Mouse (Mus musculus) CH12.LX (cell line): ENCODE results near the gene Mtmr12. TPM values are rescaled to one million over a fixed set of nuclear protein-coding genes. Genes with fewer than 3 reads are reported as not detected.
A peak's percentile ranks its signal among the peaks of the same experiment; 100 is the strongest.

Source experiments
- DNase-seq: peaks from one replicate; pipeline ENCODE4 v3.0.0-alpha.2; 2013; ENCODE audit errors: extremely low read depth
- H3K27ac ChIP-seq: 2 replicates; pipeline ENCODE4 v1.5.1; 2012; ENCODE audit warnings: low read depth, mild to moderate bottlenecking, control low read depth, moderate library complexity; ENCODE audit not compliant: insufficient read depth
- H3K27me3 ChIP-seq: replicated peaks from 2 replicates; pipeline ENCODE3; 2012; ENCODE audit warnings: inconsistent platforms
- H3K36me3 ChIP-seq, 2 experiments: replicated peaks in 1 of 2; 2 replicates each; pipeline versions ENCODE3 to v1.6.1; 2012; ENCODE audit warnings: inconsistent platforms in 1 of 2, low read length in 1 of 2, mild to moderate bottlenecking in 1 of 2, mixed read lengths in 1 of 2, moderate library complexity in 1 of 2; ENCODE audit not compliant: control insufficient read depth in 1 of 2, insufficient read depth in 1 of 2
- H3K4me1 ChIP-seq, 2 experiments: 2 replicates each; pipeline ENCODE4 v1.6.1; 2012; ENCODE audit warnings: inconsistent platforms in 1 of 2, moderate library complexity in 1 of 2; ENCODE audit not compliant: insufficient read depth in 2 of 2, control insufficient read depth in 1 of 2
- H3K4me2 ChIP-seq: 2 replicates; pipeline ENCODE4 v1.6.1; 2012; ENCODE audit warnings: low read depth, mild to moderate bottlenecking, control low read depth; ENCODE audit not compliant: poor library complexity, insufficient read depth, severe bottlenecking
- H3K4me3 ChIP-seq, 3 experiments: fragments of 150-350 bp in 1 of 3; sonication (generic) in 1 of 3; replicated peaks in 1 of 3; 2 replicates each; pipeline versions ENCODE3 to v1.5.1; 2011 to 2012; ENCODE audit warnings: low read depth in 2 of 3, low read length in 2 of 3, mild to moderate bottlenecking in 2 of 3, moderate library complexity in 2 of 3, control low read depth in 1 of 3, improper control_type of control experiment in 1 of 3, inconsistent platforms in 1 of 3, mixed read lengths in 1 of 3; ENCODE audit not compliant: poor library complexity in 1 of 3
- H3K79me2 ChIP-seq: replicated peaks from 2 replicates; pipeline ENCODE4 v1.6.1; 2012; ENCODE audit warnings: mild to moderate bottlenecking, moderate library complexity; ENCODE audit not compliant: control insufficient read depth, poor library complexity, insufficient read depth, severe bottlenecking; ENCODE audit errors: extremely low read depth
- H3K9ac ChIP-seq: 2 replicates; pipeline ENCODE4 v1.6.1; 2012; ENCODE audit warnings: low read depth, mild to moderate bottlenecking, control low read depth, moderate library complexity; ENCODE audit not compliant: insufficient read depth
- H3K9me3 ChIP-seq: replicated peaks from 2 replicates; pipeline ENCODE3; 2012; ENCODE audit warnings: low read length, inconsistent platforms, mixed read lengths
- CHD1 ChIP-seq: IDR thresholded peaks from 2 replicates; pipeline ENCODE4 v1.6.1; 2012; ENCODE audit warnings: low read depth, low read length, improper control_type of control experiment, inconsistent platforms
- CHD2 ChIP-seq: IDR thresholded peaks from 2 replicates; pipeline ENCODE4 v1.6.1; 2011; ENCODE audit warnings: low read length, improper control_type of control experiment
- GABPA ChIP-seq: IDR thresholded peaks from 2 replicates; pipeline ENCODE4 v1.6.1; 2012; ENCODE audit warnings: low read depth, low read length, improper control_type of control experiment, inconsistent platforms; ENCODE audit not compliant: insufficient replicate concordance
- MAFK ChIP-seq: IDR thresholded peaks from 2 replicates; pipeline ENCODE4 v1.6.1; 2011; ENCODE audit warnings: low read length, improper control_type of control experiment; ENCODE audit not compliant: insufficient replicate concordance
- MAZ ChIP-seq: IDR thresholded peaks from 2 replicates; pipeline ENCODE4 v1.6.1; 2012; ENCODE audit warnings: low read depth, mild to moderate bottlenecking, inconsistent platforms, low read length, improper control_type of control experiment, moderate library complexity
- MEF2A ChIP-seq: IDR thresholded peaks from 2 replicates; pipeline ENCODE4 v1.6.1; 2014; ENCODE audit warnings: low read depth, mild to moderate bottlenecking, inconsistent platforms, low read length, improper control_type of control experiment, borderline replicate concordance
- MYC ChIP-seq: IDR thresholded peaks from 2 replicates; pipeline ENCODE4 v1.6.1; 2011; ENCODE audit warnings: low read depth, mild to moderate bottlenecking, improper control_type of control experiment, low read length
- NELFE ChIP-seq: IDR thresholded peaks from 2 replicates; pipeline ENCODE4 v1.6.1; 2011; ENCODE audit warnings: low read depth, low read length, improper control_type of control experiment
- NRF1 ChIP-seq: IDR thresholded peaks from 2 replicates; pipeline ENCODE4 v1.6.1; 2014; ENCODE audit warnings: low read depth, mild to moderate bottlenecking, inconsistent platforms, low read length, improper control_type of control experiment, moderate library complexity
- POLR2A ChIP-seq: IDR thresholded peaks from 2 replicates; pipeline ENCODE4 v1.6.1; 2011; ENCODE audit warnings: low read depth, mild to moderate bottlenecking, improper control_type of control experiment, low read length
- SMC3 ChIP-seq: IDR thresholded peaks from 2 replicates; pipeline ENCODE4 v1.6.1; 2011; ENCODE audit warnings: low read depth, low read length, improper control_type of control experiment
- TCF12 ChIP-seq: IDR thresholded peaks from 2 replicates; pipeline ENCODE4 v1.6.1; 2014; ENCODE audit warnings: low read depth, mild to moderate bottlenecking, inconsistent platforms, low read length, improper control_type of control experiment
- UBTF ChIP-seq: IDR thresholded peaks from 2 replicates; pipeline ENCODE4 v1.6.1; 2012; ENCODE audit warnings: low read depth, mild to moderate bottlenecking, inconsistent platforms, low read length, improper control_type of control experiment, moderate library complexity
- USF2 ChIP-seq: conservative IDR thresholded peaks from 2 replicates; pipeline ENCODE4 v1.6.1; 2011; ENCODE audit warnings: low read depth, low read length, improper control_type of control experiment
- ZKSCAN1 ChIP-seq: IDR thresholded peaks from 2 replicates; pipeline ENCODE4 v1.6.1; 2012; ENCODE audit warnings: low read depth, inconsistent platforms, low read length, improper control_type of control experiment, borderline replicate concordance
- ZMIZ1 ChIP-seq: IDR thresholded peaks from 2 replicates; pipeline ENCODE4 v1.6.1; 2012; ENCODE audit warnings: low read depth, mild to moderate bottlenecking, inconsistent platforms, low read length, improper control_type of control experiment
- dilution Hi-C: fragments of 300-500 bp; cut with MboI; formaldehyde crosslinking; loops from 2 replicates; pipeline ENCODE4 v1.14.3; 2020; ENCODE audit warnings: low sequenced_read_pairs; ENCODE audit not compliant: extremely low pct_unique_long_range_greater_than_20kb, extremely low pct_ligation_motif_present
- in situ Hi-C: fragments of 300-500 bp; cut with MboI; formaldehyde crosslinking; loops from 3 replicates; pipeline ENCODE4 v1.14.3; 2019; ENCODE audit warnings: low sequenced_read_pairs, low pct_ligation_motif_present, low pct_unique_long_range_greater_than_20kb, mixed read lengths
- polyA plus RNA-seq: library from polyadenylated mRNA; unstranded; fragments of >175 nt; gene quantifications from 2 replicates; pipeline ENCODE4 v1.2.1, GENCODE M21; 2012; ENCODE audit warnings: low read depth; ENCODE audit not compliant: insufficient read length
- total RNA-seq, 2 experiments: library from RNA; depleted of rRNA; stranded (reverse); fragments of 300-350 nt in 1 of 2; fragments of >200 nt in 1 of 2; gene quantifications; 2 replicates each; pipeline ENCODE4 v1.2.3; 2012 to 2014

Gene Mtmr12
- total and polyA plus RNA-seq, 3 experiments = 8.2 to 16.3 (median 12.3) TPM

GRCm38 (mm10) chr15:12311465-12311864 lies 106.6 kb downstream of the Mtmr12 start:
- dilution Hi-C loops = no loop called here
- H3K4me2 ChIP-seq = no peak overlapping the region
- H3K27ac ChIP-seq = no peak overlapping the region
- no peak overlapping the region for H3K4me3 ChIP-seq
- H3K9ac ChIP-seq = no peak overlapping the region
- H3K4me1 ChIP-seq = peaks cover 6 to 13% of the 10 kb centered on the region in 2 experiments
- TF ChIP-seq MAFK (peak; percentile 75; the same call in 1 of the 2 replicates), UBTF (no peak)
- in situ Hi-C loops = no loop called here
- no peaks in the 10 kb centered on the region for H3K27me3 ChIP-seq
- no peaks in the 10 kb centered on the region for H3K79me2 ChIP-seq
- DNase-seq = no peak
- H3K36me3 ChIP-seq = no peaks in the 10 kb centered on the region
- no peaks in the 10 kb centered on the region for H3K9me3 ChIP-seq

GRCm38 (mm10) chr15:12313255-12313654 lies 108.4 kb downstream of the Mtmr12 start:
- Histone ChIP-seq H3K36me3 (no peaks in the 10 kb centered on the region), H3K27me3 (peaks cover 4% of the 10 kb centered on the region), H3K27ac (no peak overlapping the region), H3K4me1 (peaks cover 3% of the 10 kb centered on the region in 2 experiments; a peak in 1 of 4 replicates), H3K79me2 (no peaks in the 10 kb centered on the region), H3K9me3 (no peaks in the 10 kb centered on the region), H3K4me2 (no peak overlapping the region), H3K9ac (no peak overlapping the region), H3K4me3 (no peak overlapping the region)
- in situ Hi-C loops (no loop called here), dilution Hi-C loops (no loop called here)
- TF ChIP-seq MAZ (no peak), NRF1 (no peak), POLR2A (no peak), CHD2 (no peak), GABPA (no peak), NELFE (no peak), MYC (no peak), SMC3 (no peak), TCF12 (no peak), ZMIZ1 (no peak), USF2 (no peak), CHD1 (no peak), UBTF (no peak), ZKSCAN1 (no peak), MEF2A (no peak), MAFK (no peak)
- DNase-seq = no peak
